Mouse (Mus musculus) large intestine, adult 2 months (tissue): ENCODE results near the gene Os9. TPM values are rescaled to one million over a fixed set of nuclear protein-coding genes. Genes with fewer than 3 reads are reported as not detected.

Experiments
- DNase-seq: peaks from one replicate; pipeline ENCODE4 v3.0.0-alpha.2; 2012; ENCODE audit warnings: low read depth, low spot score
- WGBS: fragments of 180-500 bp; shearing (Covaris S2); methylation state at CpG from one replicate; pipeline ENCODE4 v1.1.7; 2018; 5-methylcytosine and 5-hydroxymethylcytosine counted together
- polyA plus RNA-seq: library from polyadenylated mRNA; depleted of rRNA; stranded (reverse); fragments of >200 nt; gene quantifications from 2 replicates; pipeline ENCODE4 v1.2.3, GENCODE M21; 2012; rRNA removed

Gene Os9
- polyA plus RNA-seq, 1 experiment = 71.3 TPM

GRCm38 (mm10) chr10:127056490-127056889 is 64.4 kb downstream of the Os9 start:
- DNase-seq = no peak
- 92% methylated on average over 20 of the region's 20 CpGs for WGBS

GRCm38 (mm10) chr10:127055406-127055805 is 65.5 kb downstream of the Os9 start:
- DNase-seq = no peak
- 78% methylated on average over 8 of the region's 8 CpGs for WGBS

- 87% methylated on average over 4 of the region's 4 CpGs for WGBS
Observed at GRCm38 (mm10) chr10:127054646-127055045, 66.3 kb downstream of the Os9 start.

GRCm38 (mm10) chr10:127050119-127050474 is 70.8 kb downstream of the Os9 start:
- 15% methylated on average over 10 of the region's 10 CpGs for WGBS

More at GRCm38 (mm10) chr10:127054646-127055045, 66.3 kb downstream of the Os9 start:
- DNase-seq = no peak

GRCm38 (mm10) chr10:127049395-127050118 is 71.4 kb downstream of the Os9 start:
- DNase-seq = no peak
- WGBS = 2% methylated on average over 29 of the region's 29 CpGs

More at GRCm38 (mm10) chr10:127050119-127050474, 70.8 kb downstream of the Os9 start:
- DNase-seq = no peak

GRCm38 (mm10) chr10:127048608-127049394 is 72.1 kb downstream of the Os9 start:
- 3% methylated on average over 35 of the region's 35 CpGs for WGBS
- DNase-seq = no peak

GRCm38 (mm10) chr10:127047954-127048353 is 73.0 kb downstream of the Os9 start, which contains the start of gene Cyp27b1:
Gene Cyp27b1, plus strand, starts transcription at chr10:127048250.
- DNase-seq = no peak
- 40% methylated on average over 5 of the region's 5 CpGs for WGBS

Other genes with a start within 250 kb of the Os9 start
- gene Atp23, start 219.8 kb downstream of the Os9 start, polyA plus RNA-seq = 7.8 and 9.3 TPM in 2 replicates
- gene Ctdsp2, start 142.4 kb downstream of the Os9 start, polyA plus RNA-seq = 123 TPM in 2 replicates
- gene Avil, start 120.4 kb downstream of the Os9 start, polyA plus RNA-seq = 1.5 and 2.1 TPM in 2 replicates
- 39.0 and 39.4 TPM in 2 replicates for gene Tsfm, start 90.3 kb downstream of the Os9 start, polyA plus RNA-seq
- gene Mettl1, start 79.7 kb downstream of the Os9 start, polyA plus RNA-seq = 20.7 and 22.6 TPM in 2 replicates
- 1.4 TPM in 2 replicates for gene Eef1akmt3, start 79.6 kb downstream of the Os9 start, polyA plus RNA-seq
- gene Cyp27b1, start 72.9 kb downstream of the Os9 start, polyA plus RNA-seq = 0.22 and 0.27 TPM in 2 replicates
- gene March9, start 60.9 kb downstream of the Os9 start, polyA plus RNA-seq = 3.2 and 3.5 TPM in 2 replicates
- 228 and 258 TPM in 2 replicates for gene Cdk4, start 57.6 kb downstream of the Os9 start, polyA plus RNA-seq
- gene Tspan31, start 50.9 kb downstream of the Os9 start, polyA plus RNA-seq = 73.8 and 85.4 TPM in 2 replicates
- gene Agap2, start 45.8 kb downstream of the Os9 start, polyA plus RNA-seq = 4.0 and 7.1 TPM in 2 replicates
- 247 and 361 TPM in 2 replicates for gene B4galnt1, start 44.1 kb upstream of the Os9 start, polyA plus RNA-seq
- 0.41 and 0.90 TPM in 2 replicates for gene Slc26a10, start 59.5 kb upstream of the Os9 start, polyA plus RNA-seq
- 16.0 and 20.5 TPM in 2 replicates for gene Arhgef25, start 69.0 kb upstream of the Os9 start, polyA plus RNA-seq
- gene Dtx3, start 74.6 kb upstream of the Os9 start, polyA plus RNA-seq = 38.0 and 47.9 TPM in 2 replicates
- gene Pip4k2c, start 90.5 kb upstream of the Os9 start, polyA plus RNA-seq = 38.9 and 42.6 TPM in 2 replicates
- gene Kif5a, start 142.2 kb upstream of the Os9 start, polyA plus RNA-seq = 1.2 and 2.0 TPM in 2 replicates
- 181 and 201 TPM in 2 replicates for gene Dctn2, start 145.2 kb upstream of the Os9 start, polyA plus RNA-seq
- 27.9 and 36.8 TPM in 2 replicates for gene Mbd6, start 167.9 kb upstream of the Os9 start, polyA plus RNA-seq
- 43.8 and 63.0 TPM in 2 replicates for gene Mars, start 190.7 kb upstream of the Os9 start, polyA plus RNA-seq
- 10.0 and 11.3 TPM in 2 replicates for gene Arhgap9, start 200.8 kb upstream of the Os9 start, polyA plus RNA-seq
- gene Gli1, start 220.8 kb upstream of the Os9 start, polyA plus RNA-seq = 5.1 and 8.9 TPM in 2 replicates
- gene Inhbe, start 233.3 kb upstream of the Os9 start, polyA plus RNA-seq = not detected in 2 replicates
- gene Inhbc, start 249.3 kb upstream of the Os9 start, polyA plus RNA-seq = not detected in 2 replicates